Mouse (Mus musculus): ENCODE measurements around the gene Atf2. TPM values are rescaled to one million over a fixed set of nuclear protein-coding genes. Genes with fewer than 3 reads are reported as not detected.

Atf2 gene
- total and polyA plus RNA-seq, 3 experiments: 15.9 to 40.9 (median 25.8) TPM

DNA sequence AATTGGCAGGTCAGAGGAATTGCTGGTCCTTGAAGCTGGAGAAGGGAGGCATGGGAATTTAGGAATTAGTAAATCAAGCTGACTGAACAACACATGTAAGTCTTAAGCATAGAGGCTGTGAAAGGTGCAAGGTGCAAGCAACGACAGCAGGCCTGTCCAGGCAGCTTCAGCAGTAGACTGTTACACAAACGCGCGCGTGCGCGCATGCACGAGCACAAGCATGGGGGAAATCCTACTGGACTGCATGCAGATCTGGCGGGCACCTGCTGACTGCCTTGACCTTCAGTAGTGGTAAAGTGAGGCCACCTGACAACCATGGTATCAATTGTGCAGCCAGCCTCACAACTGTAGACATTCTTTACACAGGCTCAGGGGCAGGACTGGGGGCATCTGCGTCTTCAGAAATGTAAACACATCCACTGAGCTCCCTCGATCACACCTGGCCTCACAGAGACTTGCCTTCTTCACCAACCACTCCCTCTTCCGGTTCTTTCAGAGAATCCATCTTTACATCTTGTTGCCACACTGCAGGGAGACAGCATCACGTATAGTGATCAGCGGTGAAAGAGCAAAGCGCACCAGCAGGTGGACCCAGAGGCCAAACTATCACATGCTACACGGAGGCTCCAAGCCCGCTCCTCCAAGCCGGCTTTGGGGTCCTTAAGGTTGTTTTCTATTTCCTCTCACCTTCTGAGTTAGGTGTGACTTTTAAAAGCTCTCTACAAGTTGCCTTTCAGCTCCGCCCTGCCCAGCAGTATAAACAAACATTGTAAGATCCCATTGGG lies 100.4 kb downstream of the Atf2 start:
- in situ Hi-C loops (cut with MboI; ENCODE audit: low pct_ligation_motif_present, low pct_unique_long_range_greater_than_20kb, low sequenced_read_pairs): no loop called here
- H3K4me3 ChIP-seq (replicated peaks in 1 of 3; ENCODE audit: low read depth in 2 of 3, low read length in 2 of 3, poor library complexity in 1 of 3): no peak overlapping the region
- no peaks in the 10 kb centered on the region for H3K79me2 ChIP-seq (replicated peaks; ENCODE audit: control insufficient read depth, extremely low read depth, insufficient read depth, poor library complexity, severe bottlenecking)
- no peaks in the 10 kb centered on the region for H3K36me3 ChIP-seq (replicated peaks in 1 of 2; ENCODE audit: control insufficient read depth in 1 of 2, insufficient read depth in 1 of 2, low read length in 1 of 2)
- no peaks in the 10 kb centered on the region for H3K27me3 ChIP-seq (replicated peaks)
- TF ChIP-seq NRF1 (IDR thresholded peaks at IDR 0.05; ENCODE audit: low read depth, low read length) (peak; percentile 78), JUN (IDR thresholded peaks at IDR 0.05; ENCODE audit: insufficient read depth, low read depth, low read length) (no peak), MEF2A (IDR thresholded peaks at IDR 0.05; ENCODE audit: borderline replicate concordance, low read depth, low read length) (no peak), ZNF384 (IDR thresholded peaks at IDR 0.05; ENCODE audit: low read depth, low read length) (no peak), UBTF (IDR thresholded peaks at IDR 0.05; ENCODE audit: low read depth, low read length) (no peak), KAT2A (IDR thresholded peaks at IDR 0.05; ENCODE audit: insufficient replicate concordance, low read length) (no peak), ETS1 (conservative IDR thresholded peaks at IDR 0.05; ENCODE audit: low read depth, low read length) (no peak; the same call in 1 of the 2 replicates), IRF4 (IDR thresholded peaks at IDR 0.05; ENCODE audit: low read depth, low read length) (no peak; the same call in 1 of the 2 replicates), USF1 (IDR thresholded peaks at IDR 0.05; ENCODE audit: low read depth, low read length) (no peak), TBP (conservative IDR thresholded peaks at IDR 0.05; ENCODE audit: low read depth, low read length) (no peak), MAX (IDR thresholded peaks at IDR 0.05; ENCODE audit: low read length) (no peak), ELF1 (IDR thresholded peaks at IDR 0.05; ENCODE audit: low read depth, low read length) (peak; percentile 52; the same call in 1 of the 2 replicates), RAD21 (IDR thresholded peaks at IDR 0.05; ENCODE audit: low read depth, low read length) (peak; percentile 60), CHD1 (IDR thresholded peaks at IDR 0.05; ENCODE audit: low read depth, low read length) (no peak), E2F4 (IDR thresholded peaks at IDR 0.05; ENCODE audit: insufficient replicate concordance, low read depth, low read length) (no peak), JUND (conservative IDR thresholded peaks at IDR 0.05; ENCODE audit: low read depth, low read length) (no peak), MYC (IDR thresholded peaks at IDR 0.05; ENCODE audit: low read depth, low read length) (no peak), GABPA (IDR thresholded peaks at IDR 0.05; ENCODE audit: insufficient replicate concordance, low read depth, low read length) (no peak), RCOR1 (conservative IDR thresholded peaks at IDR 0.05; ENCODE audit: low read depth, low read length) (no peak), SMC3 (IDR thresholded peaks at IDR 0.05; ENCODE audit: low read depth, low read length) (peak; percentile 40), ZC3H11A (IDR thresholded peaks at IDR 0.05; ENCODE audit: low read depth, low read length) (no peak), SIN3A (IDR thresholded peaks at IDR 0.05; ENCODE audit: low read length) (no peak), POLR2AphosphoS2 (IDR thresholded peaks at IDR 0.05; ENCODE audit: low read depth, low read length) (no peak), BHLHE40 (IDR thresholded peaks at IDR 0.05; ENCODE audit: low read depth, low read length) (peak; percentile 86), MAFK (IDR thresholded peaks at IDR 0.05; ENCODE audit: insufficient replicate concordance, low read length) (no peak), CHD2 (IDR thresholded peaks at IDR 0.05; ENCODE audit: low read length) (no peak), MAZ (IDR thresholded peaks at IDR 0.05; ENCODE audit: low read depth, low read length) (no peak), USF2 (conservative IDR thresholded peaks at IDR 0.05; ENCODE audit: low read depth, low read length) (no peak), HCFC1 (IDR thresholded peaks at IDR 0.05; ENCODE audit: low read depth, low read length) (no peak), MXI1 (IDR thresholded peaks at IDR 0.05; ENCODE audit: low read depth, low read length) (no peak), CTCF (conservative IDR thresholded peaks at IDR 0.05 in 1 of 2, IDR thresholded peaks at IDR 0.05 in 1 of 2; ENCODE audit: low read depth in 2 of 2, low read length in 2 of 2) (peak in 1 of 2 experiments; percentile 64; a peak in 2 of 4 replicates), EP300 (IDR thresholded peaks at IDR 0.05; ENCODE audit: low read length) (no peak), PAX5 (IDR thresholded peaks at IDR 0.05; ENCODE audit: low read length) (no peak), POLR2A (IDR thresholded peaks at IDR 0.05; ENCODE audit: low read depth, low read length) (no peak), ZKSCAN1 (IDR thresholded peaks at IDR 0.05; ENCODE audit: borderline replicate concordance, low read depth, low read length) (no peak), TCF12 (IDR thresholded peaks at IDR 0.05; ENCODE audit: low read depth, low read length) (peak; percentile 14; the same call in 1 of the 2 replicates)
- DNase-seq (ENCODE audit: extremely low read depth): no peak
- dilution Hi-C loops (cut with MboI; ENCODE audit: extremely low pct_ligation_motif_present, extremely low pct_unique_long_range_greater_than_20kb, low sequenced_read_pairs): no loop called here
- H3K9ac ChIP-seq (ENCODE audit: insufficient read depth, low read depth): no peak overlapping the region
- H3K4me2 ChIP-seq (ENCODE audit: insufficient read depth, low read depth, poor library complexity, severe bottlenecking): no peak overlapping the region
- no peak overlapping the region for H3K27ac ChIP-seq (ENCODE audit: insufficient read depth, low read depth)
- peaks cover 6 to 15% of the 10 kb centered on the region in 2 experiments; a peak in 3 of 4 replicates for H3K4me1 ChIP-seq (ENCODE audit: control insufficient read depth in 1 of 2, insufficient read depth in 2 of 2)
- no peaks in the 10 kb centered on the region for H3K9me3 ChIP-seq (replicated peaks; ENCODE audit: low read length)
